Comparison of ENCODE assay signal across 22 mouse cellular contexts in genomic region chr1:59360834-59361233, GRCm38 (mm10).
DNase-seq lines count a peak whose midpoint lies in the region; ATAC-seq and TF ChIP-seq lines count a peak whose summit lies in the region.
"Had no signal": no experiment of that assay in that cellular context is flagged by ENCODE, and none has a peak within 500 bp of the region (broad histone marks: within the 10 kb centered on the region; RNA-seq: fewer than 3 reads in every experiment).

No protein-coding gene starts in this region.

- H3K4me1 ChIP-seq in midbrain, embryonic 15.5 days, result no peaks in the 10 kb centered on the region
- H3K4me1 ChIP-seq in midbrain, embryonic 13.5 days (replicated peaks), result no peaks in the 10 kb centered on the region
- H3K4me1 ChIP-seq in MEL (ENCODE audit: control insufficient read depth in 1 of 2, insufficient read depth in 2 of 2, low read length in 2 of 2), result peaks cover 22 to 40% of the 10 kb centered on the region in 2 experiments
- 0 out of 2 replicates have a peak, but pooled peaks cover 2% of the 10 kb centered on the region for H3K4me1 ChIP-seq in kidney, embryonic 14.5 days (ENCODE audit: control insufficient read depth, insufficient read depth, low read length)
- H3K4me1 ChIP-seq: embryonic facial prominence, embryonic 13.5 days; embryonic facial prominence, embryonic 15.5 days had no signal

- no peak overlapping the region for H3K9ac ChIP-seq in midbrain, embryonic 15.5 days
- H3K9ac ChIP-seq in midbrain, embryonic 13.5 days (replicated peaks), result no peak overlapping the region
- H3K9ac ChIP-seq in MEL (ENCODE audit: control insufficient read depth, low read depth, low read length, poor library complexity, severe bottlenecking), result no peak overlapping the region
- no peak overlapping the region for H3K9ac ChIP-seq in kidney, embryonic 14.5 days (ENCODE audit: low read depth, low read length)
- H3K9ac ChIP-seq: embryonic facial prominence, embryonic 13.5 days; embryonic facial prominence, embryonic 15.5 days had no signal

- ATAC-seq in midbrain, embryonic 15.5 days (replicated peaks), result no peak
- no peak for ATAC-seq in midbrain, embryonic 13.5 days
- no peak for ATAC-seq in kidney, embryonic 14.5 days (ENCODE audit: low FRiP score, low TSS enrichment)
- ATAC-seq: forebrain, embryonic 14.5 days; forebrain, embryonic 16.5 days had no signal

- TF ChIP-seq RAD21 in MEL (IDR thresholded peaks at IDR 0.05; ENCODE audit: low read depth, low read length), result no peak

- H3K27me3 ChIP-seq in midbrain, embryonic 15.5 days (replicated peaks), result no peaks in the 10 kb centered on the region
- H3K27me3 ChIP-seq in midbrain, embryonic 13.5 days, result no peaks in the 10 kb centered on the region
- H3K27me3 ChIP-seq in MEL (ENCODE audit: control insufficient read depth in 1 of 2, insufficient read depth in 2 of 2, low read length in 2 of 2), result no peaks in the 10 kb centered on the region
- no peaks in the 10 kb centered on the region for H3K27me3 ChIP-seq in kidney, embryonic 14.5 days (ENCODE audit: control insufficient read depth, insufficient read depth, low read length)
- H3K27me3 ChIP-seq: embryonic facial prominence, embryonic 13.5 days; embryonic facial prominence, embryonic 15.5 days had no signal

- H3K4me3 ChIP-seq in midbrain, embryonic 15.5 days, result no peak overlapping the region
- H3K4me3 ChIP-seq in midbrain, embryonic 13.5 days (replicated peaks), result no peak overlapping the region
- H3K4me3 ChIP-seq in MEL (ENCODE audit: control insufficient read depth in 1 of 2, insufficient read depth in 1 of 2, low read depth in 2 of 2, low read length in 2 of 2), result no peak overlapping the region
- no peak overlapping the region for H3K4me3 ChIP-seq in kidney, embryonic 14.5 days (ENCODE audit: low read length)
- H3K4me3 ChIP-seq: embryonic facial prominence, embryonic 13.5 days; embryonic facial prominence, embryonic 15.5 days; erythroblast, embryonic 14.5 days had no signal

- no peaks in the 10 kb centered on the region for H3K79me2 ChIP-seq in MEL (ENCODE audit: control insufficient read depth, insufficient read depth, low read length, poor library complexity)

- H3K4me2 ChIP-seq in midbrain, embryonic 15.5 days, result no peak overlapping the region
- H3K4me2 ChIP-seq in midbrain, embryonic 13.5 days (replicated peaks), result no peak overlapping the region
- no peak overlapping the region for H3K4me2 ChIP-seq in kidney, embryonic 14.5 days (replicated peaks; ENCODE audit: low read depth, low read length)
- H3K4me2 ChIP-seq: embryonic facial prominence, embryonic 13.5 days; embryonic facial prominence, embryonic 15.5 days had no signal

- no peak for TF ChIP-seq CTCF in MEL (IDR thresholded peaks at IDR 0.05 in 2 of 3, conservative IDR thresholded peaks at IDR 0.05 in 1 of 3; ENCODE audit: control insufficient read depth in 1 of 3, insufficient read depth in 1 of 3, low read depth in 2 of 3, low read length in 3 of 3, poor library complexity in 1 of 3, severe bottlenecking in 1 of 3)

- H3K27ac ChIP-seq in midbrain, embryonic 15.5 days, result 0 out of 2 replicates have a peak overlapping the region, but pooled peaks have one; percentile 38
- no peak overlapping the region for H3K27ac ChIP-seq in midbrain, embryonic 13.5 days
- peak overlapping the region; percentile 36 for H3K27ac ChIP-seq in MEL (ENCODE audit: control insufficient read depth, low read depth, low read length)
- no peak overlapping the region for H3K27ac ChIP-seq in kidney, embryonic 14.5 days (ENCODE audit: low read depth, low read length)
- H3K27ac ChIP-seq: embryonic facial prominence, embryonic 13.5 days; embryonic facial prominence, embryonic 15.5 days had no signal

- DNase-seq in heart, adult 11 months, result peak; percentile 55
- no peak for DNase-seq in heart, adult 9 months (ENCODE audit: low spot score in 2 of 2)
- peak; percentile 64 for DNase-seq in MEL (ENCODE audit: low read depth, low spot score)
- DNase-seq: adrenal gland, adult 2 months; adrenal gland, postnatal 10 days; adrenal gland, postnatal 25 days; cerebellum, adult 11 months; cerebellum, adult 18-20 months; cerebellum, adult 8-10 months; cerebellum, adult 9-11 months; cerebellum, postnatal 14 days; cerebellum, postnatal 36 days; embryo, embryonic 11 days had no signal

- TF ChIP-seq POLR2A in MEL (IDR thresholded peaks at IDR 0.05; ENCODE audit: control insufficient read depth in 1 of 2, insufficient read depth in 1 of 2, low read depth in 1 of 2, low read length in 2 of 2, poor library complexity in 1 of 2), result no peak

- H3K36me3 ChIP-seq in midbrain, embryonic 15.5 days (replicated peaks), result no peaks in the 10 kb centered on the region
- H3K36me3 ChIP-seq in midbrain, embryonic 13.5 days, result no peaks in the 10 kb centered on the region
- H3K36me3 ChIP-seq in MEL (ENCODE audit: control insufficient read depth in 1 of 2, insufficient read depth in 2 of 2, low read length in 2 of 2), result peaks cover 0 to 40% of the 10 kb centered on the region in 2 experiments; a peak in 2 of 4 replicates
- no peaks in the 10 kb centered on the region for H3K36me3 ChIP-seq in kidney, embryonic 14.5 days (ENCODE audit: control insufficient read depth, insufficient read depth, low read length)
- H3K36me3 ChIP-seq: embryonic facial prominence, embryonic 13.5 days; embryonic facial prominence, embryonic 15.5 days; G1E had no signal

- H3K9me3 ChIP-seq in midbrain, embryonic 15.5 days, result no peaks in the 10 kb centered on the region
- no peaks in the 10 kb centered on the region for H3K9me3 ChIP-seq in midbrain, embryonic 13.5 days
- no peaks in the 10 kb centered on the region for H3K9me3 ChIP-seq in MEL (replicated peaks; ENCODE audit: insufficient read depth, low read length)
- H3K9me3 ChIP-seq in kidney, embryonic 14.5 days (ENCODE audit: control insufficient read depth, low read length), result no peaks in the 10 kb centered on the region
- H3K9me3 ChIP-seq: embryonic facial prominence, embryonic 13.5 days; embryonic facial prominence, embryonic 15.5 days; G1E had no signal

- peak in 1 of 2 experiments; percentile 7; a peak in 1 of 4 replicates for TF ChIP-seq EP300 in MEL (IDR thresholded peaks at IDR 0.05; ENCODE audit: low read depth in 1 of 2, low read length in 2 of 2)

- 71% methylated on average over 3 of the region's 3 CpGs for WGBS in midbrain, embryonic 15.5 days
- 69% methylated on average over 3 of the region's 3 CpGs for WGBS in midbrain, embryonic 13.5 days
- 77% methylated on average over 3 of the region's 3 CpGs for WGBS in kidney, embryonic 14.5 days

TF ChIP-seq in MEL, 35 proteins besides CTCF, POLR2A, EP300 and RAD21:
- no peak for TF ChIP-seq MYB (IDR thresholded peaks at IDR 0.05; ENCODE audit: low read depth, low read length)
- TF ChIP-seq MXI1 (IDR thresholded peaks at IDR 0.05; ENCODE audit: low read depth, low read length), result no peak
- TF ChIP-seq ZKSCAN1 (IDR thresholded peaks at IDR 0.05; ENCODE audit: low read depth, low read length), result peak; percentile 52; the same call in 1 of the 2 replicates
- no peak for TF ChIP-seq TAL1 (IDR thresholded peaks at IDR 0.05; ENCODE audit: low read length)
- TF ChIP-seq POLR2AphosphoS5 (IDR thresholded peaks at IDR 0.05; ENCODE audit: borderline replicate concordance, low read depth, low read length), result no peak
- TF ChIP-seq ZC3H11A (IDR thresholded peaks at IDR 0.05; ENCODE audit: low read depth, low read length), result no peak
TF ChIP-seq in MEL: peak in this region for 1.

Comparison
In these comparisons a context has a peak if more than half of its experiments do, and no peak if none do; other contexts are left out.
1. DNase-seq: peak in heart, adult 11 months (single experiment) and MEL (single experiment); none in heart, adult 9 months (0 of 2).
2. H3K27ac ChIP-seq: peak in midbrain, embryonic 15.5 days (single experiment) and MEL (single experiment); none in midbrain, embryonic 13.5 days (single experiment) and kidney, embryonic 14.5 days (single experiment).